Mouse (Mus musculus): ENCODE measurements around the gene Gm28374.

GRCm38 (mm10) chr19:6117986-6118676, 36.1 kb upstream of the Gm28374 start, which contains the start of gene Sac3d1:
- TF ChIP-seq CTCF (IDR thresholded peaks at IDR 0.05; ENCODE audit: low read depth, low read length) (no peak), POLR2A (IDR thresholded peaks at IDR 0.05; ENCODE audit: borderline replicate concordance, low read depth, low read length) (0 out of 2 replicates have a peak, but pooled peaks have one; percentile 71)

All from bone marrow macrophage, adult 2 months (primary cell).